Mouse (Mus musculus): Measurements from ENCODE around the gene Sik1. TPM values are rescaled to one million over a fixed set of nuclear protein-coding genes. Genes with fewer than 3 reads are reported as not detected.
A peak's percentile ranks its signal among the peaks of the same experiment; 100 is the strongest.

Gene Sik1
- polyA plus RNA-seq, 1 experiment from 2014 or later: 20.3 TPM

GRCm38 (mm10) chr17:31852782-31853447 is 2.7 kb downstream of the Sik1 start:
- Histone ChIP-seq H3K9ac (ENCODE audit: low read length) (peak overlapping the region; percentile 70), H3K4me1 (ENCODE audit: control insufficient read depth in 2 of 2, insufficient read depth in 2 of 2, low read length in 2 of 2) (peaks cover 28 to 42% of the 10 kb centered on the region in 2 experiments)

GRCm38 (mm10) chr17:31851816-31852476 is 3.7 kb downstream of the Sik1 start:
- no peaks in the 10 kb centered on the region for H3K27me3 ChIP-seq (ENCODE audit: control insufficient read depth, insufficient read depth, low read length)
- ATAC-seq (ENCODE audit: insufficient number of reproducible peaks, insufficient read depth, low FRiP score, low read depth): no peak
- 84% methylated on average over 6 of the region's 6 CpGs for WGBS
- no peak overlapping the region for H3K27ac ChIP-seq (replicated peaks in 1 of 2; ENCODE audit: control insufficient read depth in 1 of 2, insufficient read depth in 1 of 2, low read depth in 2 of 2, low read length in 2 of 2)
- H3K9ac ChIP-seq (ENCODE audit: low read length): peak overlapping the region; percentile 70; the same call in 1 of the 2 replicates
- H3K36me3 ChIP-seq (ENCODE audit: control insufficient read depth, insufficient read depth, low read length): peaks cover 60% of the 10 kb centered on the region
- peak overlapping the region; percentile 82; the same call in 1 of the 2 replicates for H3K4me2 ChIP-seq (ENCODE audit: low read length)
- H3K4me1 ChIP-seq (ENCODE audit: control insufficient read depth in 2 of 2, insufficient read depth in 2 of 2, low read length in 2 of 2): peaks cover 20 to 35% of the 10 kb centered on the region in 2 experiments
- no peaks in the 10 kb centered on the region for H3K9me3 ChIP-seq (ENCODE audit: control insufficient read depth, low read length)
- H3K4me3 ChIP-seq (ENCODE audit: control insufficient read depth in 1 of 2, insufficient read depth in 1 of 2, low read depth in 1 of 2, low read length in 2 of 2): no peak overlapping the region

More at GRCm38 (mm10) chr17:31852782-31853447, 2.7 kb downstream of the Sik1 start:
- 26% methylated on average over 12 of the region's 12 CpGs for WGBS
- ATAC-seq (ENCODE audit: insufficient number of reproducible peaks, insufficient read depth, low FRiP score, low read depth): no peak
- H3K4me2 ChIP-seq (ENCODE audit: low read length): peak overlapping the region; percentile 82
- peak overlapping the region; percentile 55 to 68 for H3K27ac ChIP-seq (replicated peaks in 1 of 2; ENCODE audit: control insufficient read depth in 1 of 2, insufficient read depth in 1 of 2, low read depth in 2 of 2, low read length in 2 of 2)
- peaks cover 50% of the 10 kb centered on the region for H3K36me3 ChIP-seq (ENCODE audit: control insufficient read depth, insufficient read depth, low read length)
- no peaks in the 10 kb centered on the region for H3K9me3 ChIP-seq (ENCODE audit: control insufficient read depth, low read length)
- peak overlapping the region; percentile 35 to 77 for H3K4me3 ChIP-seq (ENCODE audit: control insufficient read depth in 1 of 2, insufficient read depth in 1 of 2, low read depth in 1 of 2, low read length in 2 of 2)
- H3K27me3 ChIP-seq (ENCODE audit: control insufficient read depth, insufficient read depth, low read length): no peaks in the 10 kb centered on the region

GRCm38 (mm10) chr17:31850457-31850980 is 5.1 kb downstream of the Sik1 start:
- Histone ChIP-seq H3K4me1 (ENCODE audit: control insufficient read depth in 2 of 2, insufficient read depth in 2 of 2, low read length in 2 of 2) (peaks cover 13 to 25% of the 10 kb centered on the region in 2 experiments), H3K27ac (replicated peaks in 1 of 2; ENCODE audit: control insufficient read depth in 1 of 2, insufficient read depth in 1 of 2, low read depth in 2 of 2, low read length in 2 of 2) (no peak overlapping the region), H3K9ac (ENCODE audit: low read length) (no peak overlapping the region), H3K27me3 (ENCODE audit: control insufficient read depth, insufficient read depth, low read length) (no peaks in the 10 kb centered on the region), H3K4me2 (ENCODE audit: low read length) (no peak overlapping the region), H3K9me3 (ENCODE audit: control insufficient read depth, low read length) (no peaks in the 10 kb centered on the region), H3K36me3 (ENCODE audit: control insufficient read depth, insufficient read depth, low read length) (peaks cover 74% of the 10 kb centered on the region), H3K4me3 (ENCODE audit: control insufficient read depth in 1 of 2, insufficient read depth in 1 of 2, low read depth in 1 of 2, low read length in 2 of 2) (no peak overlapping the region)
- WGBS: 88% methylated on average over 17 of the region's 17 CpGs
- ATAC-seq (ENCODE audit: insufficient number of reproducible peaks, insufficient read depth, low FRiP score, low read depth): no peak

- no peak overlapping the region for H3K4me2 ChIP-seq (ENCODE audit: low read length)
- no peak overlapping the region for H3K27ac ChIP-seq (replicated peaks in 1 of 2; ENCODE audit: control insufficient read depth in 1 of 2, insufficient read depth in 1 of 2, low read depth in 2 of 2, low read length in 2 of 2)
- ATAC-seq (ENCODE audit: insufficient number of reproducible peaks, insufficient read depth, low FRiP score, low read depth): no peak
- no peaks in the 10 kb centered on the region for H3K27me3 ChIP-seq (ENCODE audit: control insufficient read depth, insufficient read depth, low read length)
- WGBS: 91% methylated on average over 13 of the region's 13 CpGs
- H3K9ac ChIP-seq (ENCODE audit: low read length): no peak overlapping the region
- no peak overlapping the region for H3K4me3 ChIP-seq (ENCODE audit: control insufficient read depth in 1 of 2, insufficient read depth in 1 of 2, low read depth in 1 of 2, low read length in 2 of 2)
- peaks cover 8 to 13% of the 10 kb centered on the region in 2 experiments for H3K4me1 ChIP-seq (ENCODE audit: control insufficient read depth in 2 of 2, insufficient read depth in 2 of 2, low read length in 2 of 2)
- no peaks in the 10 kb centered on the region for H3K9me3 ChIP-seq (ENCODE audit: control insufficient read depth, low read length)
- peaks cover 82% of the 10 kb centered on the region for H3K36me3 ChIP-seq (ENCODE audit: control insufficient read depth, insufficient read depth, low read length)
Observed at GRCm38 (mm10) chr17:31846970-31847369, 8.6 kb downstream of the Sik1 start.

- no peak overlapping the region for H3K4me3 ChIP-seq (ENCODE audit: control insufficient read depth in 1 of 2, insufficient read depth in 1 of 2, low read depth in 1 of 2, low read length in 2 of 2)
- no peaks in the 10 kb centered on the region for H3K27me3 ChIP-seq (ENCODE audit: control insufficient read depth, insufficient read depth, low read length)
- peaks cover 13 to 14% of the 10 kb centered on the region in 2 experiments for H3K4me1 ChIP-seq (ENCODE audit: control insufficient read depth in 2 of 2, insufficient read depth in 2 of 2, low read length in 2 of 2)
- H3K9me3 ChIP-seq (ENCODE audit: control insufficient read depth, low read length): no peaks in the 10 kb centered on the region
- H3K36me3 ChIP-seq (ENCODE audit: control insufficient read depth, insufficient read depth, low read length): peaks cover 78% of the 10 kb centered on the region
- no peak overlapping the region for H3K9ac ChIP-seq (ENCODE audit: low read length)
- ATAC-seq (ENCODE audit: insufficient number of reproducible peaks, insufficient read depth, low FRiP score, low read depth): no peak
- H3K27ac ChIP-seq (replicated peaks in 1 of 2; ENCODE audit: control insufficient read depth in 1 of 2, insufficient read depth in 1 of 2, low read depth in 2 of 2, low read length in 2 of 2): no peak overlapping the region
- no peak overlapping the region for H3K4me2 ChIP-seq (ENCODE audit: low read length)
- WGBS: 70% methylated on average over 9 of the region's 9 CpGs
Observed at GRCm38 (mm10) chr17:31846352-31846751, 9.3 kb downstream of the Sik1 start.

GRCm38 (mm10) chr17:31843891-31844290 is 11.7 kb downstream of the Sik1 start:
- WGBS: 53% methylated on average over 1 of the region's 1 CpGs
- H3K4me2 ChIP-seq (ENCODE audit: low read length): no peak overlapping the region
- peaks cover 53% of the 10 kb centered on the region for H3K36me3 ChIP-seq (ENCODE audit: control insufficient read depth, insufficient read depth, low read length)
- H3K9ac ChIP-seq (ENCODE audit: low read length): no peak overlapping the region
- H3K4me3 ChIP-seq (ENCODE audit: control insufficient read depth in 1 of 2, insufficient read depth in 1 of 2, low read depth in 1 of 2, low read length in 2 of 2): no peak overlapping the region
- no peaks in the 10 kb centered on the region for H3K27me3 ChIP-seq (ENCODE audit: control insufficient read depth, insufficient read depth, low read length)
- no peak for ATAC-seq (ENCODE audit: insufficient number of reproducible peaks, insufficient read depth, low FRiP score, low read depth)
- no peaks in the 10 kb centered on the region for H3K9me3 ChIP-seq (ENCODE audit: control insufficient read depth, low read length)
- peak overlapping the region in 1 of 2 experiments; percentile 17; a peak in 2 of 4 replicates for H3K27ac ChIP-seq (replicated peaks in 1 of 2; ENCODE audit: control insufficient read depth in 1 of 2, insufficient read depth in 1 of 2, low read depth in 2 of 2, low read length in 2 of 2)
- H3K4me1 ChIP-seq (ENCODE audit: control insufficient read depth in 2 of 2, insufficient read depth in 2 of 2, low read length in 2 of 2): peaks cover 14 to 18% of the 10 kb centered on the region in 2 experiments

GRCm38 (mm10) chr17:31842930-31843822 is 12.4 kb downstream of the Sik1 start:
- ATAC-seq (ENCODE audit: insufficient number of reproducible peaks, insufficient read depth, low FRiP score, low read depth): no peak
- Histone ChIP-seq H3K4me1 (ENCODE audit: control insufficient read depth in 2 of 2, insufficient read depth in 2 of 2, low read length in 2 of 2) (peaks cover 22 to 25% of the 10 kb centered on the region in 2 experiments), H3K4me3 (ENCODE audit: control insufficient read depth in 1 of 2, insufficient read depth in 1 of 2, low read depth in 1 of 2, low read length in 2 of 2) (no peak overlapping the region), H3K9ac (ENCODE audit: low read length) (no peak overlapping the region), H3K4me2 (ENCODE audit: low read length) (no peak overlapping the region), H3K27ac (replicated peaks in 1 of 2; ENCODE audit: control insufficient read depth in 1 of 2, insufficient read depth in 1 of 2, low read depth in 2 of 2, low read length in 2 of 2) (peak overlapping the region in 1 of 2 experiments; percentile 17; a peak in 2 of 4 replicates), H3K27me3 (ENCODE audit: control insufficient read depth, insufficient read depth, low read length) (no peaks in the 10 kb centered on the region), H3K9me3 (ENCODE audit: control insufficient read depth, low read length) (no peaks in the 10 kb centered on the region), H3K36me3 (ENCODE audit: control insufficient read depth, insufficient read depth, low read length) (peaks cover 46% of the 10 kb centered on the region)
- 80% methylated on average over 12 of the region's 12 CpGs for WGBS

Data from heart, embryonic 14.5 days (tissue).